In genomic region chr12:102092342-102093094, GRCm38 (mm10) we compare ENCODE assay signal across 37 mouse cellular contexts. TPM values are rescaled to one million over a fixed set of nuclear protein-coding genes. Genes with fewer than 3 reads are reported as not detected.
"Had no signal": no experiment of that assay in that cellular context is flagged by ENCODE, and none has a peak within 500 bp of the region (broad histone marks: within the 10 kb centered on the region; RNA-seq: fewer than 3 reads in every experiment).

No protein-coding gene starts in this region.

- ATAC-seq: liver, embryonic 12.5 days; liver, postnatal 0 days; lung, postnatal 0 days; midbrain, embryonic 13.5 days; midbrain, embryonic 15.5 days; midbrain, embryonic 16.5 days had no signal

- H3K4me3 ChIP-seq: limb, embryonic 10.5 days; limb, embryonic 12.5 days; limb, embryonic 13.5 days; limb, embryonic 15.5 days; liver, embryonic 12.5 days; liver, embryonic 13.5 days; liver, embryonic 15.5 days; lung, embryonic 15.5 days; megakaryocyte, embryonic 14.5 days; midbrain, embryonic 10.5 days; midbrain, embryonic 12.5 days; midbrain, embryonic 13.5 days; midbrain, embryonic 15.5 days; myocyte had no signal

- DNase-seq: left cerebral cortex, postnatal 4 days; liver; liver, embryonic 13.5 days; liver, postnatal 0 days; lung, adult 18-20 months; lung, adult 2 months; lung, embryonic 14.5 days; lung, postnatal 10 days; lung, postnatal 14 days; lung, postnatal 36 days; lung, postnatal 4 days; midbrain, embryonic 14.5 days had no signal

- H3K4me2 ChIP-seq: limb, embryonic 12.5 days; limb, embryonic 13.5 days; limb, embryonic 15.5 days; liver, embryonic 11.5 days; liver, embryonic 12.5 days; liver, embryonic 13.5 days; liver, embryonic 15.5 days; lung, embryonic 14.5 days; lung, embryonic 15.5 days; midbrain, embryonic 11.5 days; midbrain, embryonic 12.5 days; midbrain, embryonic 13.5 days; midbrain, embryonic 15.5 days had no signal

- H3K36me3 ChIP-seq: limb, embryonic 10.5 days; limb, embryonic 12.5 days; limb, embryonic 13.5 days; limb, embryonic 15.5 days; liver, embryonic 12.5 days; liver, embryonic 13.5 days; liver, embryonic 15.5 days; lung, embryonic 15.5 days; midbrain, embryonic 10.5 days; midbrain, embryonic 12.5 days; midbrain, embryonic 13.5 days; midbrain, embryonic 15.5 days had no signal

- H3K4me1 ChIP-seq: limb, embryonic 15.5 days; liver, embryonic 12.5 days; lung, embryonic 15.5 days; midbrain, embryonic 10.5 days; midbrain, embryonic 12.5 days; midbrain, embryonic 13.5 days; midbrain, embryonic 15.5 days had no signal

- H3K9me3 ChIP-seq: limb, embryonic 10.5 days; limb, embryonic 12.5 days; limb, embryonic 13.5 days; limb, embryonic 15.5 days; liver, embryonic 12.5 days; liver, embryonic 13.5 days; liver, embryonic 15.5 days; lung, embryonic 15.5 days; megakaryocyte, embryonic 14.5 days; midbrain, embryonic 10.5 days; midbrain, embryonic 12.5 days; midbrain, embryonic 13.5 days; midbrain, embryonic 15.5 days had no signal

- H3K27ac ChIP-seq: limb, embryonic 10.5 days; limb, embryonic 12.5 days; limb, embryonic 13.5 days; limb, embryonic 15.5 days; liver, embryonic 12.5 days; liver, embryonic 13.5 days; liver, embryonic 14.5 days; liver, embryonic 15.5 days; lung, embryonic 15.5 days; macrophage; midbrain, embryonic 10.5 days; midbrain, embryonic 12.5 days; midbrain, embryonic 13.5 days; midbrain, embryonic 15.5 days had no signal

- H3K27me3 ChIP-seq: limb, embryonic 12.5 days; limb, embryonic 13.5 days; limb, embryonic 15.5 days; liver, embryonic 12.5 days; liver, embryonic 13.5 days; liver, embryonic 15.5 days; lung, embryonic 15.5 days; midbrain, embryonic 12.5 days; midbrain, embryonic 13.5 days; midbrain, embryonic 15.5 days had no signal

- H3K9ac ChIP-seq: limb, embryonic 12.5 days; limb, embryonic 13.5 days; limb, embryonic 15.5 days; liver, embryonic 12.5 days; liver, embryonic 13.5 days; liver, embryonic 14.5 days; liver, embryonic 15.5 days; liver, postnatal 0 days; lung, embryonic 14.5 days; lung, embryonic 15.5 days; midbrain, embryonic 12.5 days; midbrain, embryonic 13.5 days; midbrain, embryonic 15.5 days had no signal

RNA-seq across cellular contexts. Expression of gene Slc24a4, which starts 36.0 kb away (rescaled TPM):
- total RNA-seq: liver, adult 2 months; megakaryocyte progenitor cell, adult 5-6 weeks; megakaryocyte, adult 5-6 weeks; megakaryocyte-erythroid progenitor cell, adult 5-6 weeks; monocyte, adult 5-6 weeks had no signal
- polyA plus RNA-seq: limb, embryonic 10.5 days; limb, embryonic 11.5 days; liver, adult 2 months; liver, embryonic 12.5 days; macrophage had no signal
